Mouse (Mus musculus) adrenal gland, adult 2 months (tissue): Measurements from ENCODE around the gene Spata31d1b. TPM values are rescaled to one million over a fixed set of nuclear protein-coding genes. Genes with fewer than 3 reads are reported as not detected.
"Not testable (repeated sequence)": the region's sequence is repeated elsewhere in the genome, so short reads cannot be mapped to it uniquely, and the experiment has no call there.

Source experiments
- DNase-seq: peaks from one replicate; pipeline ENCODE4 v3.0.0; 2021
- long read RNA-seq: library from polyadenylated mRNA; stranded (forward); transcript quantifications from one replicate; pipeline ENCODE4 v2.0.0, GENCODE M21; 2021
- polyA plus RNA-seq: library from polyadenylated mRNA; depleted of rRNA; stranded (reverse); fragments of >200 nt; gene quantifications from 2 replicates; pipeline ENCODE4 v1.2.3, GENCODE M21; 2012; rRNA removed
- total RNA-seq, 2 experiments: library from RNA; stranded (reverse); gene quantifications; 2 replicates each; pipeline ENCODE4 v1.2.3; 2021

Spata31d1b gene
- total RNA-seq: not detected
- polyA plus RNA-seq: not detected in 2 replicates
- long read RNA-seq: 0 reads

DNA sequence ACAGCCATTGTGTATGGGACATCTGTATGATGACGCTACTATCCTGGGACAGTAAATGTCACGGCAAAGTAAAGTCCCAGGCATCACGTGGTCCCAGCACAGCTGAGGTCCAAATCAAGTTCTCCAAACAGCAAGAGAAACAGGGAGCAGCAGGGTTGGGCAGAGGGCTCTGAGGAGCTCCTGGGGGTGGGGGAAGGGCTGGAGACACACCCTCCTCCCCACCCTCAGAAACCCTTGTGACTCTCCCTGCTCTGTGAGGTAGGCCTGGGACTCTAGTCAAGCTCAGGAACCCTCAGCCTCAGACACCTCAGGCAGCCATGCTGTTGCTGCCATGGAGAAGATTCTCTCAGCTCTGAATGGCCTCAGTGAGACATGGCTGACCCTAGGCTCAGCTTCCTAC lies at the start of gene Spata31d1b:
Gene Spata31d1b (plus strand): TSS at position 301 of the 400 bp plus-strand sequence.
- not testable (repeated sequence) for DNase-seq

DNA sequence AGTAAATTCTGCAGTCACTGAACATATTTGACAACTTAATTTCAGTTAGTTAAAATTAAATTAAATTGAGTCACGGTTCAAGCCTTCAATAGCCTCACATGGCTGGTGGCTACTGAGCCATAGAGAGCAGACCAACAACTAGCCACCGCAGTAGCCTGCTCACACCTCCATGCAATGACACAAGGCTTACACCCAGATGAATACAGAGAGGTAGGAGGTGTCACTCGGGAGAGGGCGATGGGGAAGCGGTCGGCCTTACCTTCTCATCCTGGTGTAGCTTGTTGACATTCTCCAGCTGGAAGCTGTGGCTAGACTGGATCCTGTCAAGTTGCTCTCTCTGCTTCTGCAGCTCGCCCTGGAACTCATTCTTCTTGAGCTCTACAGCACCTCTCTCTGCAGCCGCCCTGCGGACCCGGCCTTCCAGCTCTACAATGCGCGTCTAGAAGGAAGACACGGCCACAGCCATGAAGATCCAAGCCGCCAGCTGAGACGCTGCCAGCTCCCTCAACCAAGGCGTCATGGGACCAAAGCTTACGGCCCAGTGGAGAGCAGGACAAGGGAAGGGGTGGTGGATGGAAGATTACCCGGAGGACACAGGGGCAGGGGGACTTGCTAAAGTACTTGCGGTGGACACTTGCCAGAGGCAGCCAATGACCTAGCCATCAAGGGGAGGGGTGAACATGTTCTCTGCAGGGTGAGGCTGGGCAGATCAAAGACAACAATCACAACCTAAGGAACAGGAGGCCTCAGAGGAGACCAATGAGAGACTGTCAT lies 48.0 kb upstream of the Spata31d1b start:
- no peak for DNase-seq

DNA sequence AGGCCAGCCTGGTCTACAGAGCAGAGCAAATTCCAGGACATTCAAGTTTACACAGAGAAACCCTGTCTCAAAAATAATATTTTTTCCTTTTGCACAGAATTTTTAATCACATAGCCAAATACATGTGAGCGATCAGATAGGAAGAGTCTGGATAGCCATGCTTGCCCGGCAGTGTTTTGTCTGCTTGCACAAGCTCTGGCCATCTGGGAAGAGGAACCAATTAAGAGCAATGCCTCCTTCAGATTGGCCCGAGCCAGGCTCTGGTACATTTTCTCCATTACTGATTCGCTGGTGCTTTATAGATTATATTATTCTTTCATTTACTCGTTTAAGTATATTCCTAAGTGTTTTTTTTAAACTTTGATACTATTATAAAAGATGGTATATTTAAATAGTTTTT lies 44.3 kb upstream of the Spata31d1b start:
- no peak for DNase-seq

DNA sequence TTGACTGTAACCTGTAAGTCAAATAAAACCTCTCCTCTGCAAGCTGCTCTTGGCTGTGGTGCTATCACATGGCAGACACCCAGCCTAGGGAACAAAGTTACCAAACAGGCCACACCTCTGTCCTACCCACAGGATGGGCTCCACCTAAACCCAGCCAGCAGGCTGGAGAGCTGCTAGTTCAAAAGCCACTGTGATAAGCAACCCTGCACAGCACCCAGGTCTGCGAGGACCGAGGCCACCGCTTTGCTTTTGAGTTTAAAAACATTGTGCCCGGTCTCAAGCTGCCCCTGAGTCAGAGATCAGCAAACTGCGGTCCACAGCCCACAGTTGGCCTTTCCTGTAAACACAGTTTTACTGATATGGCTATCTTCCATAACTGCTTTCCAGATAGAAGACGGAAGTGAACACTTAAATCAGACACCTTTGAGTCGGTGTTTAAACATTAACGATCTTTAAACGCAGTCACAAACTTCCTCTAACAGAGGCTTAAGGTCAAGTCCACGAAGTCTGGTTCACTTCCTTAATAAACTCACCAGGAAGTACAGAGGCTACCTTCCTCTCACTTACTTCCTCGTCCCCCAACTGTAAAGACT lies 43.5 kb upstream of the Spata31d1b start:
- peak; percentile 13 for DNase-seq

DNA sequence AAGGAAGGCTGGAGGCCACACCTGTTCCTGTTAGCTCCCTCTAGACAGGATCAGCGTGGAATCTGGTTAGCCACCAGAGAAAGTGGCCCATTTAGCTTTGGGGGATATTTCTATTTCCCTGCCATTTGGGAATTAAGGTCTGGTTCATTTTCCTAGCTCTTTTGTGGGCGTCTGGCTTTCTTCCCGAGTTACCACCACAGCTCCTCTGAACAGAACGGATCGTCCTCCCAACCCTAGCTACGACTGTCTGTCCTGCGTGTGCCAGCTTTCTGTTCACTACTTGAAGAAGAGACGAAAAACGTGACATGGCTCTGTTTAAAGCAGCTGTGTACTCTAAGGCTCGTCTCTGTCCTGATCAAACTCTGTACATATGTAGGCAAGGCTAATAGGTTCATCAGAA lies 42.1 kb upstream of the Spata31d1b start:
- DNase-seq: no peak

DNA sequence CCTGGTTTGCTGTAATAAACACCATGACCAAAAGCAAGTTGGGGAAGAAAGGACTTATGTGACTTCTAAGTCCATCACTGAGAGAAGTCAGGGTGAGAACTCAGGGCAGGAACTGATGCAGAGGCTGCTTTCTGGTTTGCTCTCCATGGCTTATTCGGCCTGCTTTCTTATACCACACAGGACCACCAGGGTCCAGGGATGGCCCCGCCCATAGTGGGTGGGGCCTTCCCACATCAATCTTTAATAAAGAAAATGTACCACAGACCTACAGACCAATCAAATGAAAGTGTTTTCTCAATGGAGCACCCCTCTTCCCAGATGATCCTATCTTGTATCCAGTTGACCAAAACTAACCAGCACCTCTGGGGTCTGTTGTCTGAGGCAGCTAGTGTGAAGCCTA lies 40.6 kb upstream of the Spata31d1b start:
- DNase-seq: no peak

DNA sequence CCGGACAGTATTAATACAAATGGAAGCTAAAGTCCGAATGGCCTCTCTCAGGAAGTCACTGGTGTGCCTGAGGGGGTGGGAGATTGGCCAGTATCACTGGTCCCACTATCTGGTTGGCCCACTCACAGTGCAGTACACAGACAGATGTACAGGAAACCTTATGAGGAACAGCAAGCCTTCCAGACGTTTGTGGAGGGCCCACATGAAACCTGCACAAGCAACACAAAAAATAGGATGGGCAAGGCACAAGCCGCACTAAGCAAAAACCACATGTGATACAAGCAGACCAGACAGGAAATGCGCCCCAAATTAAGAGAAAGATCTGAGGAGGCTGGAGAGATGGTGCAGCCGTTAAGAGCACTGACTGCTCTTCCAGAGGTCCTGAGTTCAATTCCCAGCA lies 39.8 kb upstream of the Spata31d1b start:
- no peak for DNase-seq

DNA sequence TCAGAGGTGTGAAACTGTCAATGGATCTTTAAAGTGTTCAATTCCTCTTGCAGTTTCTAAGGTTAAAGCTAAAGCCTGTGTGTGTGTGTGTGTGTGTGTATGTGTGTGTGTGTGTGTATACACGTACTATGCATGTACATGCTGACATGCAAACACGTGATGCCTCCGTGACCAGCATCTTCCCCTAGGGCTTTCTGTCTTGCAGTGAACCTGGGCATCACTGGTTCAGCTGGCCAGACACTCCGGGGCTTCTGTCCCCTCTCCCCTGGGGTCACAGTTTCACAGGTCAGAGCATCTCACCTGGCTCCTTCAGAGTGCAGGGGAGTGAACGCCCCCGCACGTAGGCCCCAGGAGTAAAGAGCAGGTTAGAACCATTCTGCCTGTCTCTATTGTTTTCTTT lies 38.5 kb upstream of the Spata31d1b start:
- DNase-seq: no peak

DNA sequence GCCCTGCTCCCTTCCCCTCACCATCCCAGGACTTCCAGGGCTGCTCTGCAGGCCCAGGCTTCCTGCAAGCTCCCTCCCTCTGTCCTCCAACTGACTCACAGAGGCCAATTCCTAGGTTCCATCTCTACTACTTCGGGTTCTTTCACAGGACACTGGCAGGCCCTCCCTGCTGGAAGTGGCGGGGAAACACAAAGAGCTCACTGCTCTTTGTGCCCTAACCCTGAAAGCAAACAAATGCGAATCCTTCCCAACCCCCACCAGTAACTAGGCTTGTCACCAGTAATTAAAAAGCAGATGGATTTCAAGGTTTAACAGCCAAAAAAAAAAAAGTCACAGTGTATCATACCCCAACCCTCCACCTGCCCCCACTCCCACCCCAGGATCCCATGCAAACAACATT lies 37.9 kb upstream of the Spata31d1b start:
- no peak for DNase-seq

DNA sequence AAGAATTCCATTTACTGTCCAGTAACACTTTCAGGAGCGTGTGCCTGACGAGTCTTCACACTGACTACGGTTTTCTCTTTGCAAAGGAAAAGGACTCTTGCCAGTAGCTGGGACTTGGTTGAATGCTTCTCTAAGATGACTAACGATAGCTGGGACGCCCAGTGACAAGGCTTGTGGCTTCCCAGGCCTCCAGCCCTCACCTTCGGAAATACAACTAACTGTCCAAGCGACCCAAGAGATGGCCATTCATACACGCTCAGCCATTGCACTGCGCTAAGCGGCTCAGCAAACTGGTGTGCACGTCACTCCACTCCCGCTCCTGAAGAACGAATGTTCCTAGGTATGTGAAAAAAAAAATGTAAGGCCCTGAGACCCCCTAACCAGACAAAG lies 37.3 kb upstream of the Spata31d1b start:
- peak; percentile 34 for DNase-seq

DNA sequence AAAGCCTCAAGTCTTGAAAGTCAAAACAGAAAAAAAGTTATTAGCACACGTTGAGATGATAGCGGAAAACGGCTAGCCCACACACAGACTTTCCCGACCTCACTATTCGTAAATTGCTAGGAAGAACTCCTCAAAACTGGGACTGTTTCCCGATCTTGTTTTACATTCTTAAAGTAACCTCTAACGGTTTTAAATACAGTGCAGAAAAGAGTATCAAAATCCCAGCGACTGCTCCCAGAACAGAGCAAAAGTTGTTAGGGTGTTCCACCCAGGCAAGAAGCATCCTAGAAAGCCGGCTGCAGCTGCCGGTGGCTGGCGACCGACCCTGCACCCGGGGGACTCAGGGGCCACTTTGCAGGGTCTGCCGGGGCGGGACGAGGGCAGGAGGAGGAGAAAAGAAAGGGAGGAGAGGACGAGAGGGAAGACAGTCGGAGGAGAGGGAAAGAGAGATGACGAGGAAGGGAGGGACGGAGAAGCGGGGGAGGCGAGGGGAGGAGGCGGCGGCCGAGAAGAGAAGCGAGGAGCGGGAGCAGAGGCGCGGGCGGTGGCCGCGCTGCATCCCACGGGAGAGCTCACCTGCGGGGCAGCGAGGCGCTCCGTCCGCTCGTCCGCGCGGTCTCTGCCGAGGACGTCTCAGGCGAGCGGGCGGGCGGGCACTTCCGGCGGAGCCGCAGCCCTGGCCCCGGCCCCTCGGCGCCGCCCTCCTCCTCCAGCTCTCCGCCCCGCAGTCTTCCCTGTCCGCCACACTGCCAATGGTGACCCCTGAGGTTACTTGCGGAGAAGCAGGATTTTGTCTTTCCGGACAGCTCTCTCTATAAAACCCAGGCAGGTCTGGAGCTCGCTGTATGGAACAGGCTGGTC lies 36.7 kb upstream of the Spata31d1b start, which contains the start of gene Golm1:
Gene Golm1 (minus strand): TSS at position 661 of the 861 bp plus-strand sequence.
- peak; percentile 76 for DNase-seq

DNA sequence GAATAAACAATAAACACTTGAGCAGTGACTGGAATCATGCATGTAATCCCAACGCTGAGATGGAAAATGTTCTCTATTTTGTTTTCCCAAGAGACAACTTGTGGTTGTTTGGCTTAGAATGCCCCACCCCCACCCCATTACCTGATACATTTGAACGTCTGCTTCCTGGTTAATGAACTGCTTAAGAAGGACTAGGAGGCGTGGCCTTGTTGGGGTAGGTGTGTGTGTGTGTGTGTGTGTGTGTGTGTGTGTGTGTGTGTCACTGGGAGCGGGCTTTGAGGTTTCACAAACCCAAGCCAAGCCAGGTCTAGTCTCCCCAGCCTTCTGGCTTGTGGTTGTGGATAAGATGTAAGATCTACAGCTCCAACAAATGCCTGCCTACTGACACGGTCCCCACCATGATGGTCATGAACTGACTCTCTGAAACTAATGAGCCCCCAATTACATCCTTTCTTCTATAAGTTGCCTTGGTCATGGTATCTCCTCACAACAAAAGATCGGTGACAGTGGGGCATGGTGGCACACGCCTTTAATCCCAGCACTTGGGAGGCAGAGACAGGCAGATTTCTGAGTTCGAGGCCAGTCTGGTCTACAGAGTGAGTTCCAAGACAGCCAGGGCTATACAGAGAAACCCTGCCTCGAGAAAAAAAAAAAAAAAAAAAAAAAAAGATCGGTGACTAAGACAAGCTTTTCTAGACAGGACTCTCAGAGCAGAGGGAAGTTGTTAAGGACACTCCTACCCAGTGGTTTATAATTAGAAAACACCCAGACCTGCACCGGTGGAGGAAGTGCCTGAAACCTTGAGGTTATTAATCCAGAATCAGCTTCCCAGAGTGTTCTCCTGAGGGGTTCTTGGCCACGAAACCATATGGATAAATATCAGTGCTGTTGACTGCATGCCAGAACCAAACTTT lies 35.5 kb upstream of the Spata31d1b start:
- DNase-seq: no peak

DNA sequence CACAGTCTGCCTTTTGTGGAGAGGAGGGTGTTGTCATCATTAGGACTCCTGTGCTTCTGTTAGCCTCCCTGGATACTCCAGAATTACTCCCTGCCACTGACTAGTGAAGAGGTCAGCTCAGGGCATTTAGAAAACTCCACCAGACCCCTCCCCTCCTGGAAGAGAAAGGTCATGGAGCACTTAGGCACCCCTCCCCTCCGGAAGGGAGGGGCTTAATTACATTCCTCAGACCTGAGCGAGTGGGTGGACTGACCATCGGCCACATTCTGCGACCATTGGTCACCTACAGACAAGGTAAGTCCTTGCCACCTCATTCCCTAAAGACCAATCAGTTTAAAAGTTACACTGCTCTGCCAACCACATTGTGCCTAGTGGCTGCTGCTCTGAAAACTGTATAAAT lies 32.8 kb upstream of the Spata31d1b start:
- DNase-seq: no peak

DNA sequence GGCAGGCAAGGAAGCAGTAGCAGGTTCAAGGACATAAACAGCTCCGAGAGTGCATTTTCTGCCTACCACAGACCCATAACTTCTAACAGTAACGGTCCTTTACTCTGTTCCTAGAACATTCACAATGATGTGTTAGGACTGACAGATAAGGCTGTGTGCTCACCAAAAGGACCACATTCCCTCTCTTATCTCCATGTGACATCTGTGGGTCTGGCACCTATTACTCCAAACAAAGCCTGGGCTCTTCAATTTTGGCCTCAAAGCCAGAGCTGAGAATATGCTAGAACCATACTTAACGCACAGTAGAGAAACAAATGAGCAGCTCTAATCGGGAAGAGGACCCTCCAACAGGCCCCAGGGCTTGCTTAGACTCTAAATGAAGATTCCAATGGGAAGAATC lies 32.2 kb upstream of the Spata31d1b start:
- no peak for DNase-seq

DNA sequence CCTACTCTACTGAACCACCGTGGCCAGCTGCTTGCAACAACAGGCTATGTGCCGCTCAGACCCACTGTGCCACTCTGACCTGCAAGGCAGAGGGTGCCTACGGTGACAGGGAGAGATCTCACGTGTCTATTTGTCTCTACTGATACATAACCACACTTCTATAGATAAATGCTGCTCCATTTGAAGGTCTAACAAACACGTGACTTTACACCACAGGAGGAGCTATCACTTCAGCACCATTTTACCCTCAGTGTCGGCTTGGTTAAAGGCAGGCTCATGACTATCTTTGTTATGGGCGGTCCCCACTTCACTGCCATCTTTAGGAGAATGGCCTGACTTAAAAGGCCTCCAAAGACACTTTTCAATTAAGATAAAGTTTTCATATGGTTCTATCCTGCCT lies 29.5 kb upstream of the Spata31d1b start:
- DNase-seq: no peak

DNA sequence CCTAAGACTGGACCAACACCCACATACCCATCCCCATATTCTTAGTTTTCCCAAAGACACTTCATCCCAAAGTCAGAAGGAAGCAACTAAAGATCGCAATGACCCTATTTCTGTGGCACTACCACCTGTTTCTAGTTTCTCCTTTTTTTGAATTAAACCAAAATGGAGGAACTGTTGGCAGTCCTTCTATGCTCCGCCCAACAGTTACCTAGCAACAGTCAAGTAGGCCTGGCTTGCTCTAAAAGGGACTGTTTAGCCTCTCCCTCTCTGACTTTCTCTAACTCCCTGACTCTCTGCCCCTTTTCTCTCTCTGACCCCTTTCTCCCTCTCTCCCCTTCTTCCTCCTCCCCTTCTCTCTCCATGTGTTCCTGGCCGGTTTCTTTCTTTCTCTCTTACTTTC lies 26.8 kb upstream of the Spata31d1b start:
- no peak for DNase-seq

DNA sequence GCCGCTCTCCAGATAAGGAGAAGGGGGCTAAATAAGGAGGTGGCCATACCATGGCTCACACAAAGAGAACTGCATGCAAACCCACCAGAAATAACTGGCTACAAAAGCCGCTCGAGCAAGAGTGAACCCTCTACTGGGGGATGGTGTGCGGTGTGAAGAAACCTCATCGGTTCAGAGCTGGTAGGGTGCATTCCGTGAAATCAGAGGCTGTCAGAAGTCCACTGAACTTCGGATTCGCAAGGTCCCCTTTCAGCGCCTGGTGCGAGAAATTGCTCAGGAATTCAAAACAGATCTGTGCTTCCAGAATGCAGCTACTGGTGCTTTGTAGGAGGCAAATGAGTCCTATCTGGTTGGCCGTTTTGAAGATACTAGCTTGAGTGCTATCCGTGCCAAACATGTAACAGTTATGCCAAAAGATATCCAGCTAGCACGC lies 23.7 kb upstream of the Spata31d1b start:
- DNase-seq: peak; percentile 10

DNA sequence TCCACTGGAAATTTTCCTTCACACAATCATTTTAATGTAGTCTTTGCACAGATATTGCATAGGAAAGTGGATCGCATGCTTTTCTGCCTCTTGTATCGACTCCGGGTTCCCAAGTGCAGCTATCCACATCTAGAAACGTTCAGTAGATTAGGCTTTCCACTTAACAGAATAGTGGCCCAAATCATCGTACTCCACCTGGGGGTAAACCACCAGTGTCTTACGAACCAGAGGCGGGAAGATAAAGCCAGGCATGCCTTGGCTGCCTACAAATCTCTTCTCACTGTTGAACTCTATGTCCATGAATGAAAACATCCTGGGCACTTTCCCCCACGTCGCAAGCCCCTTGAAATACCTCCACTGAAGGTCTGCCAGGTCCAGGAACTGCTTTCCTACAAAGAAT lies 22.8 kb upstream of the Spata31d1b start:
- no peak for DNase-seq

DNA sequence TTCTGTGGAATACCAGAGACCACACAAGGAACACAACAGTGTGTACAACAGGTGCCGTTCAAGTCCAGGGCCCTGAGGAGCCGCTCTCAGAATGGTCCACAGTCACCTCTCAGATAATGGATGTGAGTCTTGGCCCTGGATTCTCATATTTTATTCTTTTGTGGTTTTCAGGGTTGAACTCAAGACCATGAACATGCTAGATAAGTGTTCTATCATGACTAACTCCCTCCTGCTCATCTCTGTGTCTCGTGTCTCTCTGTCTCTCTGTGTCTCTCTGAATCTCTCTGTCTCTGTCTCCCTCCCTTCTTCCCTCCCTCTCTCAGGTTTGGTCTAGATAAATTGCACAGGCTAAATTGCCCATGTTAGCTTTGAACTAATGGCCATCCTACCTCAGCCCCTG lies 22.2 kb upstream of the Spata31d1b start:
- no peak for DNase-seq

DNA sequence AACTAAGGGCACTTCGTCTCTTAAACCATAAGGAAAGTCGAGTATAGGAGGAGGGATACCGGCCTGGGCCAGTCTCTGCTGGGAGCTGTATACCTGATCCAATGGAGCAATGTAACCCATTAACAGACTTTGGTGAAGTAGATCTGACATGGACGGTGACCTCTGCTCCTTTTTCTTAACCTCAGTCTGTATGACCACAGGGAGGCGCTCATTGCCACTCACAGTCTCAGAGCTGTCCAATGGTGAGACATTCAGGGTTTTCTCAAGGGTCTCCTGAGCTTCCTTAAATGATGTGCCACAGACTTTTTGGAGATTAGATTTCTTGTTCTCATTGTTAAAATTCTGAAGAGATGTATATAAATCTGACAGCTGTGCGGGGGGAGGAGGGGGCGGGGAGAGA lies 21.5 kb upstream of the Spata31d1b start:
- DNase-seq: no peak

DNA sequence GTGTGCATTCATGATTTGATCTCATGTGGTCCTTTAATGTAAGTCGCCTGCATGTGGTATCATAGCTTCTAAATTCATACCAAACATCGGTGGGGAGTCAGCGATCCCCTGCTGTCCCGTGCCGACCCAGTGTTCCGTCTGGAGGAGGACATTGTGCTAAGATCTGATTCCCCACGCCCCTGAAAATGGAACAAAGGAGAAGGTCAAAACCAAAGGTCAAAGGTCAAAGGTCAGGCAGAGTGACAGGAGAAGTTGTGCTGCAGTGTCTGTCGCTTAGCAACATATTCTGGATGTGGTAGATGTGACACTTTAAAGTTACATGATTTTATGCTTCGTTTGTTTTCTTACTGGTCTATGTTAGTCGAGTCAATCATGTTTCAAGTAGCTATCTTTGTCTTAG lies 20.6 kb upstream of the Spata31d1b start:
- DNase-seq: no peak

DNA sequence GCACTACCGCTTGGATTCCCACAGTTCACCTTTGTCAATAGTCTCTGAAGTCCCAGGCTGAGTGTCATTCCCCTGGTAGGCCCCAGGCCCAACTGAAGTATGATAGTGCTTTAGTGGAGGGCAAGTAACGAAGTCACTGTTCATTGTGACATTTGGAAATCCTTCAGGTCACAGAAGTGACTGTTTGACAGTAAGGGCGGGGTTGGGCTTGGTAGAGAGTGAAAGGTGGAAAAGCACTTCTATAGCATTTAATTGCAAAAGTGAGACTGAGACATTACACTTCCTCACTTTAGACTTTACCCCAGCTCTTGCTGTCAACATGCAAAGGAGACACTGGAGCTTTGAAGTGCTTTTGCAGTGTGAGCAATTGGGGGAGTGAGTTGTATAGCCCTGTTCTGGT lies 18.1 kb upstream of the Spata31d1b start, which contains the start of gene 4921517D22Rik:
Gene 4921517D22Rik (minus strand): TSS at position 101 of the 400 bp plus-strand sequence.
- no peak for DNase-seq
